Mouse (Mus musculus) adrenal gland, adult (tissue): ENCODE data around the gene Dbr1.

Source experiments
- DNase-seq, 2 experiments: peaks; one replicate each; pipeline ENCODE4 v3.0.0; 2022 to 2023; ENCODE audit warnings: low spot score in 1 of 2; ENCODE audit not compliant: inconsistent age in 2 of 2

Gene Dbr1

DNA sequence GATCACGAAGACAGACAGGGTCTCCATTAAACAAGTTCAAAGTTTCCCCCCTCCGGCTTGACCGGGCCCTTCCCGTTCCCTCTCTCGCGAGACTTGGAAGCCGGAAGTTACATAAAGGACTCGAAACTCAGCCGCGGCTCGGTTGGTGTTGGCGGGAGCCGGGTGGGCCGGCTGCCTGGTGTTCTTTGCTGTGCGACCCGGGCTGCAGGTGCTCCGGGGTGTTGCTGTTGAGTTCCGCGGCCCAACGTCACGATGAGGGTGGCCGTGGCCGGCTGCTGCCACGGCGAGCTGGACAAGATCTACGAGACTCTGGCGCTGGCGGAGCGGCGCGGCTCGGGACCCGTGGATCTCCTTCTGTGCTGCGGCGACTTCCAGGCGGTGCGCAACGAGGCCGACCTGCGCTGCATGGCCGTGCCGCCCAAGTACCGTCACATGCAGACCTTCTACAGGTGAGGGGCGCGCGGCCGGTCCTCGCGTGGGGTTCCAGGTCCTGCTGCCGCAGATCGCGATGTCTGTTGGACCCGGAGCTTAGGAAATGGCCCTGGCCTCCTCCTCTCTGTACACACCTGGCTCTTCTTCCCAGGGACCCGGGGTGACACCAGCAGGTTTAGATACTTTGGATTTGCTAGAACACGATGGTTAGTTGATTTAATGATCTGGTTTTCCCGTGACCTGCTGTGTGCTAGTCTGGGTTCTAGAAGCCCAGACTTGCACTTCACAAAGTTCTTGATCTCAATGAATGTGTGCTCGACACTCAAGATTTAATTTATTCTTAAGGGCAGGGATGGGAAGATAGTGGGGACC lies at the start of gene Dbr1:
Gene Dbr1 (plus strand): TSS at position 123 of the 804 bp plus-strand sequence.
- peak; percentile 92 to 97 for DNase-seq

GRCm38 (mm10) chr9:99531865-99532264 lies 43.7 kb upstream of the Dbr1 start:
- no peak for DNase-seq

DNA sequence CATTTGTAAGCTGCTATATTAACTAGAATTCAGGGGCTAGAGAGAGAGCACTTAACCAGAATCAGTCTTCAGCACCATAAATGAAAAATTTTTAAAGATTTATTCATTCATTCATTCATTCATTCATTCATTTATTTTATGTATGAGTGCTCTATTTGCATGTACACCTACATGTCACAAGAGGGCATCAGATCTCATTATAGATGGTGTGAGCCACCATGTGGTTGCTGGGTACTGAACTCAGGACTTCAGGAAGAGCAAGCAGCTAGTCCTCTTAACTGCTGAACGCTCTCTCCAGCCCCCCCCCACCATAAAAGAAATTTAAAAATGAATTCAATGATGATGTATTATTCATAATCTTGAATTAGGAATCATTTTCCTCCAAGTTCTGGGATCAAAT lies 29.3 kb upstream of the Dbr1 start:
- DNase-seq: no peak

DNA sequence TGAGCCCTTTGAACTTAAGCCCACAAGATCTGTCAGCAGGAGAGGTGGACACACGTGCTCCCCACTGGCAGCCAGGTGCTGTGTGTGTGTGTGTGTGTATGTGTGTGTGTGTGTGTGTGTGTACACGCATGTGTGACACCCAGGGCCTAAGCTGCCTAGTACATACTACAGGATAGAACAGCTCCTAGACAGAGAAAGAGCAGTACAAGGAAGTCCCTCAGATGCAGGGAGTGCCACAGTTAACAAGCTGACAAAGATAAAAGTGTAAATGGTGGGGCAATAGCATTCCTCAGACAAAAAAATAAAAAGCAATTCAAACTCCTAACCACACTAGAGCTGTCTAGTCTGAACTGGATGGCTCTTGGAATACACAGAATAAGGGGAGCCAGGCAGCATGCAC lies 23.5 kb upstream of the Dbr1 start:
- DNase-seq: no peak

GRCm38 (mm10) chr9:99553049-99553448 lies 22.6 kb upstream of the Dbr1 start:
- DNase-seq: peak; percentile 23 to 67

DNA sequence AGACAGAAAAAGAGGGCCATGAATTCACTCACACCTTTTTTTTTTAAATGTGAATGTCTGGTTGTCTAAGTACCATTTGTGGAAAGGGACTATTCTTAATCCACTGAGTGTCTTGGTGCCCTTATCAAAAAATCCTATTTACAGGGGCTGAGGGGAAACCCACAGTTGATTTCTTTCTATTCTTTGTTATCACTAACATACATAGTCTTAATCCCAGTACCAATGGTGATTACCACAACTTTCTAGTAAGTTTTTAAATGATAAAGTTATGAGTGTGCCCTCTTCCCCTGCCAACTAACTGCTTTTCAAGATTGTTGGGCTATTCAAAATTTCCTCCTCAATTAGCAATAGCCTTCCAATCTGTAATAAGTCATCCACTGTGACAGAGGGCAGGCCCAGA lies 21.5 kb upstream of the Dbr1 start:
- DNase-seq: no peak

GRCm38 (mm10) chr9:99555253-99555652 lies 20.3 kb upstream of the Dbr1 start:
- no peak for DNase-seq

DNA sequence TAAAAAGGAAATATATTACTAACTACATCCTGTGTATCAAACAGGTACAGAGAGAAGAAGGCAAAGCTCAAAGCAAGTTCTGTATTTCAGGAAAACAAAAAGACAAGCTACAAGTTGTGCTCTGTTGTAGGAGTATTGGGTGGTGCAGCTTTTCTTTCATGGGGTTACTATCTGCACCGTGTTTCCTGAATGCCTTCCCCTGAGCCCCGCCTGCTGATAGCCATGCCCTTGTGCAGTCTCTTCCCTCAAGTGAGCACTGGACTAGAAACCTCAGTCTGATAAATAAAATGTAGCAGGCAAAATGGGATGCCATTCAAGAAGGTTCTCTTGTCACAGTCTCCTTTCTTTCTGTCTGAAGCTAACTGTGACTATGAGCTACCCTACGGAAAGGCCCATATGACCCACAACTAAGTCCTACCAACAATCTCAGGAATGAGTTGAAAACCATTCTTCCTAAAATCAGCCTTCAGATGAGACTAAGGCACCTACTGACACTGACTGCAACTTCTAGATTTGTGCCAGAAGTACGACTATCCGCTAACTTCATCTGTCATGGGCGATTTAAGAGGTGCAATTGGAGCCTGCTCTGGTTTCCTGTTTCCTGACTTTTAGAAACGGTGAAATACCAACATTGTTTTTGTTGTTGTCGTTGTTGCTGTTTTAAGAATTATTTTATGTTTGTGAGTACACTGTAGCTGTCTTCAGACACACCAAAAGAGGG lies 17.9 kb upstream of the Dbr1 start:
- no peak for DNase-seq

GRCm38 (mm10) chr9:99558824-99559556 lies 16.6 kb upstream of the Dbr1 start:
- no peak for DNase-seq

GRCm38 (mm10) chr9:99559557-99559904 lies 16.1 kb upstream of the Dbr1 start:
- DNase-seq: no peak

DNA sequence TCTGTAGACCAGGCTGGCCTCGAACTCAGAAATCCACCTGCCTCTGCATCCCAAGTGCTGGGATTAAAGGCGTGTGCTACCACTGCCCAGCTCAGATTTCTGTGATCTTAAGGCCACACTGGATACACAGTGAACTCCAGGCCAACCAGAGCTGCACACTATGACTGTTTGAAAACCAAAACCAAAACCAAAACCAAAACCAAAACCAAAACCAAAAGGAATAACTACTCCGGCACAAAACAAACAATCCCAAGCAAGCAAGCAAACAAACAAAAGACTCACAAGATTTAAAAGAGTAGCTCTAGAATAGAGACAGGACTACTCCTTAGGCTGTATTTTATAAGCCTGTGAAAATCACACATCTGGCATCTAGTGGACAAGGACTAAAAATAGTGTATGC lies 15.2 kb upstream of the Dbr1 start:
- no peak for DNase-seq

DNA sequence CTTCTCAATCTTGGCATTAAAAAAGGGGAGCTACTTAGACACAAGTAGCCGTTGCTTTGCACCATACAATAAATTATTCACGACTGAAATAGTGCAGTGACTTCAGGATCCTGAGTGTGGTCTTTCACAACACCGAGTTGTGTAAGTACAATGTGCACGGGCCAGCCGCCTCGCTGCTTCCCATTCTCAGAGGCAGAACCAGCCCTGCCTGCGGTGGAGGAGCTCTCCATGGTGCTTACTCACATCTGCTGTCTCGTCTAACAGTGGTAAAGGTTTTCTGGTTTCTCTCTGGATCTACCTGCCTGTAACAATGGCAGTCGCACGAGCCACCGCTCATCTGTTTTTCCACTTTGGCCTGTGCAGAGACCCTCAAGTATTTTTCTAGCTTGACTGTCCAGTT lies 11.9 kb upstream of the Dbr1 start:
- DNase-seq: peak; percentile 68 to 89

GRCm38 (mm10) chr9:99568023-99568346 lies 7.6 kb upstream of the Dbr1 start:
- no peak for DNase-seq

DNA sequence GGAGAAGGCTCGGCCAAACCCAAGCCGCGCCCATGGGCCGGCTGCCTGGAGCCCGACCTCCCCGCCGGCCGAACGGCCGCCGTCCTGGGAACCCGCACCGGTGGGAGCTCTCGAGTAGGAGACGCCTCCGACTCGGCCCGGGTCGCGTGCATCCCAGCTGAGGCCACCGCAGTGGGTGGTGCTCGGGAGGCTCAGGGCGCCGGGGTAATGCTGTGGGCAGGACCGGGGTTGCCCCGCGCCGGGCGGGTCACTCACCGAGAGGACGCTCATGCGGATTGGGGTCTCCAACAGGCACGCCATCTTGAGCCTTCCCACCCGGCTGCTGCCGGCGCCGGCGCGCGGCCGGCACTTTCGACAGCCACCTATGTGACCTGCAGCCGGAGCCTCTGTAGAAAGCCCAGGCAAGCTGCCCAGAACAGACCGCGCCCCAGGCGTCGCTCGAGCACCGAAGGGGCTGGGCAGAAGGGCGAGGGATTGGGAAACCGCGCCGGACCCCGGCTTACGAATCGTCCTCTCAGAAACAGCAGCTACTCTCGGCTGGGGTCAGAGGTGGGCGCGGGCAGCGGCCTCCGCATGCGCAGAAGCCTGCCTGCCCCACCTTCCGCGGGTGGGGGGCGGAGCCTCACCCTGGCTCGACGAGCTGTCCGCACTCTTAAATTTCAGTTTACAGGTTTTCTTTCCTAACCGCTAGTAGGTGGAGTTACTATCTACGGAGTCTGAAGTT lies 7.1 kb upstream of the Dbr1 start, which contains the start of gene Armc8:
Gene Armc8 (minus strand): TSS at position 553 of the 724 bp plus-strand sequence.
- peak; percentile 94 to 98 for DNase-seq

DNA sequence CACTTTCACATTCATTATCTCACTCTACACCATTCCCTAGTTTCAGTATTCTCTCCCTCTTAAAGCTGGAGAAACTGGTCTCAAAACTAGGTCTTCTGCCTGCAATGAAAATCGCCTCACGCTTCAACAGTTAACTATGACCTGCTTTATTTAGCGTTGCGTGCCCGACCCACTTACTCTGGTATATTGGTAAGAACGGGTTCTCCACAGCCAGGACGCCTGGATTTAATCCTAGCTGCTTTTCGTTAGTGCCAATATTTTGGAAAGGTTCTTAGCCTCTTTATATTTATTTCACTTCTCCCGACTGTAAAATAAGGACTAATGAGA lies 6.6 kb upstream of the Dbr1 start:
- no peak for DNase-seq

GRCm38 (mm10) chr9:99580655-99581054 lies 5.1 kb downstream of the Dbr1 start:
- DNase-seq: peak; percentile 30 to 74

DNA sequence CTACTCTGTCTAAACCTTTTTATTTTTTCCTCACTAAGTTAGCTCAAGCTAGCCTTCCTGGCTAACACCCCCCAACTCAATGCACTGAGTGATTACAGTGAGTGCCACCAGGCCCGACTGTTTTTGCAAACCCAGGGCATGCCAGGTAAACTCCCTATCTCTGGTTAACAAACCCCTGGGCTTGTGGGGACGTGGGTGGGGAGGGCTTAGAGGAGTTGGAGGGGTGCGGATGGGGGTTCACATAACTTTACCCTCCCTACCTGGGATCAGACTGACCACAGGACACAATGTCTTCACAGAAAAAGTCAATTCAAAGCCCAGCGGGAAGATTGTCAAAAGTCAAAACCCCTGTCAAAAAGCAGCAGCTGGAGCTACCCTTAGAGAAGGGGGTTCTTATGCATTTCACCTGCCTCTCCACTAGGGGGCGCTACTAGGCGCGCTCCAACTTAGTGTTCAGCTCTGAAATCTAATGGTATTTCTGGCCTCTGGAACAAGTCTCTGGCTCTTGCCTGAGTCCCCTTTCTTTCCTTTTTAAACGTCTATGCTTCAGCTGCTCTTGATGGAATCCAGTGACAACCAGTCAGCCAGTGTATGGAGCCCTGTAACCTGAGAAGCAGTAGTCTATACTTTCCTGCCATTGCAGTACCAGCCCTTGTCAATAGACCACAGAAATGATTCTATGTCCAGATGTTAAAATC lies 12.1 kb downstream of the Dbr1 start:
- peak; percentile 49 to 87 for DNase-seq

- no peak for DNase-seq
These were observed 15.5 kb downstream of the Dbr1 start for GRCm38 (mm10) chr9:99591144-99591543.

DNA sequence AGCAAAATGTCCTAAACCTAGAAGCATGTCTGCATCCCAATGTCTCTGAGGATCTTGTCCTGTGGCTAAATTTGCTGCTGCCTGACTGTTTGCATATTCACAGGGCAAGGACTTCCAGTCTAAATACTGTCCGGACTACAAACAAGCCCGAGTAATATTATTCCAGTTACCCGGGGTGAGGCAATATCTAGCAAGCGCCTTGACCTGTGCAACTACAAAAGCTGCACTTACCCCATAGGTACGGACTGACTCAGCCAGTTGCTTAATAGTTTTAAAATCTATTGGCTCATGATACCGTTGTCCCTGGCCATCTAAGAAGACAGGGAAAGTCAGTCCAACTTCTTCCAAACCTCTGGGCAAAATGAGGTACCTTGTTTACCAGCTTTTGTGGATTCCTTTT lies 23.5 kb downstream of the Dbr1 start:
- peak in 1 of 2 experiments; percentile 51 for DNase-seq

- DNase-seq: no peak
These were observed 28.0 kb downstream of the Dbr1 start for GRCm38 (mm10) chr9:99603566-99603965.

DNA sequence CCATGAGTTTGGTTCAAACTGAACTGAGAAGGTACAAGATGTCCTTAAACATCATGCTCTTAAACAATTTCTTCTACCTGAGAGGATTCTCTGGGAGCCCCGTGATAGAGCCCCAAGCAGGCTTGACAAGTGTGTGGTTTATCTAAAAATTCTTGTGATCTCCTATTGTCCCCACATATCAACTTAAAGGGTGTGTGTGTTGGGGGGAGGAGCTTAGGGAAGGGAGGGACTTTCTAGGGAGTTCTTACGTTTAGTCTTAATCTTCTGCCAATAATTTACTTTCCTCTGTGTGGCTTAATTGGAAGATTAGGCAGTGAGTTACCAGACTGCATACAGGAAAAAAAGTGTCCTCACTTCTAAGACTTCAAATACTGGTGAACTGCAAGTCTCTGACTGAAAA lies 36.6 kb downstream of the Dbr1 start, which contains the start of gene A4gnt:
Gene A4gnt (plus strand): TSS at position 301 of the 400 bp plus-strand sequence.
- DNase-seq: no peak
